Mouse (Mus musculus) forebrain, embryonic 14.5 days (tissue): ENCODE measurements around the gene Rpl29. TPM values are rescaled to one million over a fixed set of nuclear protein-coding genes. Genes with fewer than 3 reads are reported as not detected.

Experiments used
- ATAC-seq: fragments of 200-750 bp; cut with Nextera tagmentation; 2 replicates; pipeline ENCODE4 v1.8.0; 2017; ENCODE audit warnings: mild to moderate bottlenecking, moderate library complexity
- DNase-seq: peaks from one replicate; pipeline ENCODE4 v3.0.0-alpha.2; 2015; ENCODE audit warnings: low spot score
- H3K27ac ChIP-seq: fragments of 300-500 bp; sonication (generic); 2 replicates; pipeline ENCODE4 v1.5.1; 2014; ENCODE audit warnings: low read depth, mild to moderate bottlenecking, control low read depth, low read length, moderate library complexity
- H3K27me3 ChIP-seq: fragments of 300-500 bp; sonication (generic); replicated peaks from 2 replicates; pipeline ENCODE4 v1.6.1; 2014; ENCODE audit warnings: low read length, control low read depth, mixed read lengths; ENCODE audit not compliant: control insufficient read depth, insufficient read depth
- H3K36me3 ChIP-seq: fragments of 300-500 bp; sonication (generic); 2 replicates; pipeline ENCODE4 v1.6.1; 2014; ENCODE audit warnings: low read length, control low read depth; ENCODE audit not compliant: control insufficient read depth, insufficient read depth
- H3K4me1 ChIP-seq: fragments of 300-500 bp; sonication (generic); 2 replicates; pipeline ENCODE4 v1.6.1; 2014; ENCODE audit warnings: antibody characterized with exemption, low read length, control low read depth; ENCODE audit not compliant: control insufficient read depth, insufficient read depth
- H3K4me2 ChIP-seq: fragments of 300-500 bp; sonication (generic); 2 replicates; pipeline ENCODE4 v1.6.1; 2014; ENCODE audit warnings: mild to moderate bottlenecking, control low read depth, low read length
- H3K4me3 ChIP-seq: fragments of 300-500 bp; sonication (generic); 2 replicates; pipeline ENCODE4 v1.5.1; 2014; ENCODE audit warnings: low read depth, low read length, control low read depth
- H3K9ac ChIP-seq: fragments of 300-500 bp; sonication (generic); 2 replicates; pipeline ENCODE4 v1.6.1; 2014; ENCODE audit warnings: mild to moderate bottlenecking, low read length, control low read depth, moderate library complexity
- H3K9me3 ChIP-seq: fragments of 300-500 bp; sonication (generic); replicated peaks from 2 replicates; pipeline ENCODE4 v1.6.1; 2016; ENCODE audit warnings: low read length, control low read depth, mixed read lengths; ENCODE audit not compliant: control insufficient read depth
- WGBS: fragments of 180-500 bp; shearing (Covaris S2); extraction: QIAGEN DNeasy Blood & Tissue Kit; methylation state at CpG from one replicate; pipeline ENCODE4 v1.1.7; 2014; 5-methylcytosine and 5-hydroxymethylcytosine counted together
- polyA plus RNA-seq: library from polyadenylated mRNA; unstranded; fragments of >200 nt; fragmentation: Nextera tagmentation; extraction: Ambion mirVana; gene quantifications from 2 replicates; pipeline ENCODE4 v1.2.1, GENCODE M21; 2014

Gene Rpl29
- polyA plus RNA-seq, 1 experiment from 2014 or later: 924 TPM

DNA sequence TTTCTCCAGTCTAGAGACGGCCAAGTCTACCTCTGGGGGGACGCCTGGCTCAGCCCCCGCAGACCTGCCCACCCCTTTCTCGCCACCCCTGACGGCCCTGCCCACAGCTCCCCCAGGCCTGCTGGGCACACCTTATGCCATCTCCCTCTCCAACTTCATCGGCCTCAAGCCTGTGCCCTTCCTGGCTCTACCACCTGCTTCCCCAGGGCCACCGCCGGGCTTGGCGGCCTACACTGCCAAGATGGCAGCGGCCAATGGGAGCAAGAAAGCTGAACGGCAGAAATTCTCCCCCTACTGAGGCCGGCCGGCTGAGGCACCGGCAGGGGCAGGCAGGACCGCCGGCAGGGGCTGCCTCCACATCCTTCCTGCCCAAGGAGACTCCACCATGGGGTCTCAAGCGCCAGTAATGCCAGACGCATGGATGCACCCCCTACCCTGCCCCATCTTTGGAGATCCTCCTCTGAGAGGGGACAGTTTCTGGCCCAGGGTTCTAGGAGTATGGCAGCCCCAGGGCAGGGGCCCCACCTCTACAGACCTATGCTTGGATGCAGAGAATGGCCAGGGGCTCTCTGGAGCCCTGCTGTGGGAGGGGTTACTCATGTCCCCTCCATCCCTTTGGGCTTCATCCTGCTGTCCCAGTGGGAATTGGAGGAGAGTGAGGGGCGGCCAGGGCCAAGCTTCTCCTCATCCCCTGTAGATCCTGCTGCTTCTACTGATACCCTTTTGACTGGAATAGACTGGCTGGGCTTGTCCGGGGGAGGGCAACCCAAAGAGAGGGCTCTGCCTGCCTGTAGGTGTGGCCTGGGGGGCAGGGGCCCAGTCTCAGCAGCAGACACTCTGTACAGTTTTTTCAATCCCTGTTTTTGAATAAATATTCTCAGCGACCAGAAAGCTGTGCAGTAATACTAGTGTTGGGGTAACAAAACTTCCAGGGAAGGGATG, 34.1 kb downstream of the Rpl29 start:
- H3K4me3 ChIP-seq: no peak overlapping the region
- H3K9me3 ChIP-seq: no peaks in the 10 kb centered on the region
- H3K36me3 ChIP-seq: peaks cover 48% of the 10 kb centered on the region
- no peak overlapping the region for H3K4me2 ChIP-seq
- DNase-seq: no peak
- H3K27ac ChIP-seq: no peak overlapping the region
- ATAC-seq: no peak
- 78% methylated on average over 21 of the region's 21 CpGs for WGBS
- H3K27me3 ChIP-seq: no peaks in the 10 kb centered on the region
- H3K4me1 ChIP-seq: peaks cover 14% of the 10 kb centered on the region
- no peak overlapping the region for H3K9ac ChIP-seq

DNA sequence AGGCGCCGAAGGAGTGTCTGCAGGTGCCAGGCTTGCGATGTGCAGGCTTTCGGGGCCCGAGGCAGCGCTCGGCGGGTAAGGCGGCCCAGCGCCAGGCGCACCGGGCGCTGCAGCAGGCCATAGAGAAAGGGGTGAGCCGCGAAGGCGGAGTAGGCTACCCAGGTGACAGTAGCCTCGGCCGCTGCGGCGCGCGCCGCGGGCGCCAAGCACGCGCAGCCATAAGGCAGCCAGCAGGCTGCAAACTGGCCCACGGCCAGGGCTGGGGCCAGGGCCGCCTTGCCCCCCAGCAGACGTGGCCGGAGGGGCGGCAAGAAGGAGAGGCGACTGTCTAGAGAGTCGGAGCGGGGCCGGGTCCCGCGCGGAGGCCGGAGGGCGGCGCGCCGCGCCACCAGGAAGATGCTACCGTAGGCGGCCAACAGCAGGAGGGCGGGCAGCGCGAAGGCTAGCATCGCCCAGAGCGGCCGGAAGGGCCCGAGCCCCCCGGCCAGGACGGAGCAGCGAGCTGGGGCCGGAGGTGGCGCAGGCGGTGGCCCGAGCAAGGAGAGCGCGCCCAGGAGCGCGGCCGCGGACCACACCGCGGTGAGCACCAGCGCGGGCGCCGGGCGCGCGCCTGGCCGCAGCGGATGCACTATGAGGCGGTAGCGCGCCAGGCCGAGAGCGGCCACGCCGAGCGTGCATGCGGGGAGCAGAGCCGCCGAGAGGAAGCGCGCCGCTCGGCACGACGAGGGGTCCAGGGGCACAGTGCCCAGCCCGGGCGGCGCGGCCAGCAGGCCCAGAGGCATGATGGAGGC, 35.7 kb downstream of the Rpl29 start:
- H3K27me3 ChIP-seq: no peaks in the 10 kb centered on the region
- WGBS: under 1% methylated on average over 98 of the region's 99 CpGs

DNA sequence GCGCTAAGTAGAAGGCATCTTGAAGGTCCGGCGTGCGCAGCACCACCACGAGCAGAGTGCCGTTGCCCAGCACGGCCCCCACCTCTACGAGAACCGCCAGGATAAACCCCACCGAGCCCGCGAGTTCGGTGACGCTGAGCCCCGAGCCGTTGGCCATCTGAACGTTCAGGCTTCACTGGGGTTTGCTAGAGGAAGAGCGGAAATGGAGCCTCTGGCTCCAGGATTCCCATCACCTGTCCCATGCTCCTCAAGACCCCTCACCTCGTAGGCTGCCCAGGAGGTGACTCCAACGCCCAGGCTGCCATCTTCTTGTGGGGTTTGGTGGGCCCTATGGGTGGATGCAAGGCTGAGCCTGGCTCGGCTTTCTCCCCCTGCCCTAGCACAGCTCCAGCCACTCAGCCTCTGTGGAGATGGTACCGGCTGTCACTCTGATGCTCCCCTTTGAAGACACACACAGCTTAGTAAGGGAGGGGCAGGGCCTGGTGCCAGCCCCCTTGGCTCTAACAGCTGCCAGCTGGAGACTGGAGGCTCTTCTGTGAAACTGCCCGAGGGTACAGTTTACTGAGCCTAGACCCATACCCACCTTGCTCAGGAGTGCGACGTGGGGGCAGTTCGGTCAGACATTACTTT, 36.4 kb downstream of the Rpl29 start, which contains the start of gene Gpr62:
Gpr62 (minus strand) TSS at position 368 of the 630 bp plus-strand sequence.
- Histone ChIP-seq H3K9ac (peak within 1 kb of the TSS; percentile 86), H3K36me3 (peaks cover 37% of the 10 kb centered on the region), H3K27ac (peak within 1 kb of the TSS; percentile 76), H3K27me3 (no peaks in the 10 kb centered on the region), H3K4me3 (peak within 1 kb of the TSS; percentile 43), H3K4me1 (peaks cover 12% of the 10 kb centered on the region), H3K9me3 (no peaks in the 10 kb centered on the region), H3K4me2 (peak within 1 kb of the TSS; percentile 96)
- DNase-seq: peak; percentile 71
- ATAC-seq: peak; percentile 65
- 27% methylated on average over 26 of the region's 26 CpGs for WGBS

More for the DNA sequence above, 35.7 kb downstream of the Rpl29 start:
- Histone ChIP-seq H3K4me2 (peak overlapping the region; percentile 96), H3K4me3 (peak overlapping the region; percentile 43), H3K9ac (peak overlapping the region; percentile 86), H3K27ac (peak overlapping the region; percentile 76), H3K4me1 (peaks cover 12% of the 10 kb centered on the region), H3K9me3 (no peaks in the 10 kb centered on the region), H3K36me3 (peaks cover 45% of the 10 kb centered on the region)
- DNase-seq: peak; percentile 84
- ATAC-seq: peak; percentile 77

DNA sequence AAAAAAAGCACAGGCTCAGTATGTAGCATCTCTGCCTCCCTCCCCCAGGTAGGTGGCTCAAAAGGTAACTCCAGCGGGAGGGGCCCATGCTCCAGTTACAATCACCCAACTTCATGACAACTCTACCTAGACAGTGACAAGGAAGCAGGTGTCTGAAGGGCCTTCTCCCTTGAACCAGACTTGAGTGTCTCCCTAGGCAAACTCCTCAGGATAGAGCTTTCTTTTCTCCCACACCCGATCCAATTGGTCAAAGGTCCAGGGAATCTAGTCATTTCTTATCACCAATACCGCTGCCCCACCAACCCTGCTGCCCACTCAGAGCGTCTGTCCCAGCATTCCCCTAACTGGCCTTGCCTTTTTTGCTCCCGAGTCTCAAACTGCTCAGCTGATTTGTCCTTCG, 37.5 kb downstream of the Rpl29 start:
- 95% methylated on average over 6 of the region's 6 CpGs for WGBS
- no peak for ATAC-seq
- Histone ChIP-seq H3K9ac (no peak overlapping the region), H3K9me3 (no peaks in the 10 kb centered on the region), H3K4me2 (no peak overlapping the region), H3K4me1 (peaks cover 12% of the 10 kb centered on the region), H3K4me3 (no peak overlapping the region), H3K36me3 (peaks cover 27% of the 10 kb centered on the region), H3K27me3 (no peaks in the 10 kb centered on the region), H3K27ac (no peak overlapping the region)
- no peak for DNase-seq

DNA sequence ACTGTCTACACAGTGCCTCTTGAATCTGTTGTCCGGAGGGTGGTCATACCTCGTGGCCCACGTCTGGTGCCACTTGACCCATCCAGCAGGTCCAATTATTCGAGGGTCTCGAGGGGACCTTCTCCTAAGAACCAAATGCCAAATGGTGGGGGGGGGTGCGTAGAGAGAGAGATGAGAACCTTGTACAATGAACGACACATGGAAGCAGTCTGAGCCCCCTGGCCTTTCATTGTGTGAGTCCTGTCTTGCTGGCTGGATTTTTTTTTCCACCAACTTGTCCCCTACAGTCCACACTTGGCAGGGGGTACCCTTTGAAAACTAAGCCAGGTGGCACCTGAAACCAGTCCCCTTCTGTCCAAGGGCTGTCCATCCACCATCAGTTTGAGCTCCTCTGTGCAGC, 38.5 kb downstream of the Rpl29 start:
- whole genome bisulfite sequencing: 92% methylated on average over 7 of the region's 7 CpGs
- H3K27me3 ChIP-seq: no peaks in the 10 kb centered on the region
- no peak overlapping the region for H3K4me2 ChIP-seq
- H3K27ac ChIP-seq: no peak overlapping the region
- ATAC-seq (no peak), DNase-seq (no peak)
- no peak overlapping the region for H3K4me3 ChIP-seq
- peaks cover 17% of the 10 kb centered on the region for H3K36me3 ChIP-seq
- H3K9ac ChIP-seq: no peak overlapping the region
- no peaks in the 10 kb centered on the region for H3K9me3 ChIP-seq
- peaks cover 12% of the 10 kb centered on the region for H3K4me1 ChIP-seq

DNA sequence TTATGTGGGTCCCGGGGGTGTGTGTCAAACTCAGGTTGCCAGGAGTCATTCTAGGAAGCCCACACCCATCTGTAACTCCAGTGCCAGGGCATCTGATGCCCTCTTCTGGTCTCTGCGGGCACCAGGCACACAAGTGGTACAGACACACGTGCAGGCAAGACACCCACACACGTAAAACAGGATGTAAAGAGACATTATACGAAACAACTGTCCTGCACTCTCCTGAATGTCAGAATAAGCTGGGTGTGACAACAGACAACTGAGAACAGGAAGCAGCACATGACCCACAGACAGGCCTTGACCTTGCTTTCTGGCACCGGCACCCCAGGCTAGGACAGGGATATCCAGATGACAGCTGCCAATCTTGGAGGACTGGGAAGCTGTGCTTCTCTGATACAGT, 40.1 kb downstream of the Rpl29 start:
- H3K9ac ChIP-seq: no peak overlapping the region
- H3K27ac ChIP-seq: no peak overlapping the region
- 80% methylated on average over 6 of the region's 6 CpGs for WGBS
- H3K4me3 ChIP-seq: no peak overlapping the region
- no peak for ATAC-seq
- H3K36me3 ChIP-seq: peaks cover 2% of the 10 kb centered on the region
- no peaks in the 10 kb centered on the region for H3K9me3 ChIP-seq
- DNase-seq: no peak
- peaks cover 12% of the 10 kb centered on the region for H3K4me1 ChIP-seq
- no peak overlapping the region for H3K4me2 ChIP-seq
- no peaks in the 10 kb centered on the region for H3K27me3 ChIP-seq

DNA sequence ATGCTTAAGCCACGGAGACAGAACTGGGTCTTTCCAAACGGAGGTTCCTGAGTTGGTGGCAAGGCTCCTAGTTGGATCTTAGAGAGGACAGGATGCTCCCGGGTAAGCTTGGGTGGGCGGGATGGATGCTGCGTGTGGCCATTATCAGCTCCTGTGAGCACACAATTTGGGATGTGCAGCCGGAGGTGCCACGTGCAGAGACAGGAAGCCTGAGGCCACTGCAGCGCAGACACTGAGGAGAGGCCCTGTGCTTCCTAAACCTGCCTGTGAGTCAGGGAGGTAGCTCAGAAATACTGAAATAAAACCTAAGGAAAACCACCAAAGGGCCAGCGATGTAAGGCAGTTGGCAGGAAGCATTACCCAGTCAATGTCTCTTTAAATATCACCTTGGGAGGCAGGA, 40.5 kb downstream of the Rpl29 start:
- no peaks in the 10 kb centered on the region for H3K36me3 ChIP-seq
- H3K4me2 ChIP-seq: no peak overlapping the region
- H3K27me3 ChIP-seq: no peaks in the 10 kb centered on the region
- no peak overlapping the region for H3K4me3 ChIP-seq
- DNase-seq (no peak), ATAC-seq (no peak)
- H3K4me1 ChIP-seq: peaks cover 9% of the 10 kb centered on the region
- H3K27ac ChIP-seq: no peak overlapping the region
- H3K9ac ChIP-seq: no peak overlapping the region; the same call in 1 of the 2 replicates
- H3K9me3 ChIP-seq: no peaks in the 10 kb centered on the region
- 77% methylated on average over 9 of the region's 9 CpGs for WGBS

DNA sequence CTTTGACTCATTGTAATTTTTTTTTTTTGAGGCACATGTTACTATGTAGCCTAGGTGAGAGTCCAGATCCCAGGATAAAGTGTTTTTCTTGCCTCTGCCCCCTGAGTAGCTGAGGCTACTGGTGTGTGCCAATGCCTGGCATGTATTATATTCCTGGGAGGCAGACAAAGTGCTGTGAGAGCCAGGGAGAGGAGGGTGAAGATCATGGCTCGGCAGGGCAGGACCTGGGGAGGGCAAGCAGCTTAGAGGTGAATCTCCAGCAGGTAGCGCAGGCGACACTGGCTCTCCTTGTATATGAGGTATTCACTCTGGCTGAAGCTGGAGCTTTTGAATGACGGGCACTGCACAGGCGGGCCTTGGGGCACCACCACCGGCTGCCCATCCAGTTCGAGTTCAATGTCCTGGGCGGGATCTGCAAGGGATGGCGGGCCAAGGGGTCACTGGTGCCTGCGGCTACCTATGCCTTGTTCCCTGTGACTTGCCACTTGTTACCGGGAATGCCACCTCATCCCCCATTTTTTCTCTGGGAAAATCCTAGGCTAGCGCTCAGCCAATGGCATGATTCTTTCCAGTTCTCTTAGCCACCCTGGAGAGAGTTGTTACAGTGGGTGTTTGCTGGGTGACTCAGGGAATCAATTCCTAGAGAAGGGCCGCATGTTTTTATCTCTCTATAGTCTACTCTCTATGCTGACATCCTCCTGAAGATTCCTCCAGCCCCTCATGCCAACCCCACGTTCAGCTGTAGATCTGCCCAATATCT, 41.9 kb downstream of the Rpl29 start:
- 65% methylated on average over 14 of the region's 14 CpGs for WGBS
- Histone ChIP-seq H3K4me3 (no peak overlapping the region), H3K4me2 (no peak overlapping the region), H3K9ac (no peak overlapping the region), H3K36me3 (no peaks in the 10 kb centered on the region), H3K27me3 (no peaks in the 10 kb centered on the region), H3K9me3 (no peaks in the 10 kb centered on the region), H3K27ac (no peak overlapping the region), H3K4me1 (no peaks in the 10 kb centered on the region)
- no peak for ATAC-seq
- no peak for DNase-seq
